Mouse (Mus musculus) E14TG2a.4 (cell line): ENCODE measurements at regions not wholly inside any gene's neighbourhood (a gene's known extent, or its start where the extent isn't known, plus 50 kb on each side); places are given as distances from the start of the nearest gene placed in this dataset.

Experiments used
- CTCF ChIP-seq: conservative IDR thresholded peaks from 2 replicates; pipeline ENCODE4 v1.5.1; 2014; ENCODE audit warnings: low read length
- NANOG ChIP-seq: IDR thresholded peaks from 2 replicates; pipeline ENCODE4 v1.6.1; 2014; ENCODE audit warnings: borderline replicate concordance, low read length, mixed read lengths
- POU5F1 ChIP-seq: IDR thresholded peaks from 2 replicates; pipeline ENCODE4 v1.6.1; 2014; ENCODE audit warnings: low read length, borderline replicate concordance

- no peak for TF ChIP-seq CTCF
- no peak for TF ChIP-seq NANOG
- no peak for TF ChIP-seq POU5F1
These were observed 487.9 kb upstream of the Mgmt start for GRCm38 (mm10) chr7:136406258-136407100.
